Mouse (Mus musculus): ENCODE results near the gene Ptbp3. TPM values are rescaled to one million over a fixed set of nuclear protein-coding genes. Genes with fewer than 3 reads are reported as not detected.

The Ptbp3 gene
- polyA plus RNA-seq, 1 experiment from 2014 or later: 14.1 TPM

Other genes with a start within 250 kb of the Ptbp3 start
- 1.4 and 2.2 TPM in 2 replicates for gene Susd1, start 110.7 kb downstream of the Ptbp3 start, polyA plus RNA-seq (2015; fragmentation: Nextera tagmentation; extraction: Ambion mirVana)
- 31.5 and 34.5 TPM in 2 replicates for gene Hsdl2, start 32.2 kb upstream of the Ptbp3 start, polyA plus RNA-seq (2015; fragmentation: Nextera tagmentation; extraction: Ambion mirVana)
- 38.1 and 51.2 TPM in 2 replicates for gene E130308A19Rik, start 76.8 kb upstream of the Ptbp3 start, polyA plus RNA-seq (2015; fragmentation: Nextera tagmentation; extraction: Ambion mirVana)

All from midbrain, embryonic 16.5 days (tissue).